Mouse (Mus musculus): ENCODE data around the gene Adgre5. TPM values are rescaled to one million over a fixed set of nuclear protein-coding genes. Genes with fewer than 3 reads are reported as not detected.

Gene Adgre5
- polyA plus RNA-seq, 1 experiment from 2014 or later: 8.1 TPM

DNA sequence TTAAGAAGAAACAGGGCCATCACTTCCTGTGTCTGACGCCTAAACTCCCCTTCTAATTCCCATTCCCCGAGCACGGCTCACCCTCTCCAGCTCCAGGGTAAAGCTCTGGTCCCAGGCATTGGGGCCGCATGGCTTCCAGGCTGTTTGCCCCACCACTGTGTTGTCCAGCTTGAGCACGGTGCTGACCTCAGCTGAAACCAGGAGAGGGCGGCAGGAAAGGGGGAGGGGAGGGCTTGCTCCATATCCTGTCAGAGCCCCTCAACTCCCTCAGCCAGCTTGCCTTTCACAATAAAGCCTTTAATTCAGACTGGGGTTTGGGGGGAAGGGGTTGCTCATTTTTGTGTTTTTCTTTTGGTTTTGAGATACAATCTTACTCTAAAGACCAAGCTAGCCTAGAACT is 60.0 kb downstream of the Adgre5 start:
- Histone ChIP-seq H3K4me2 (ENCODE audit: low read length) (no peak overlapping the region), H3K27me3 (replicated peaks; ENCODE audit: control insufficient read depth, insufficient read depth, low read length) (no peaks in the 10 kb centered on the region), H3K9me3 (ENCODE audit: control insufficient read depth, low read length) (no peaks in the 10 kb centered on the region), H3K4me1 (replicated peaks; ENCODE audit: control insufficient read depth, insufficient read depth, low read length) (no peaks in the 10 kb centered on the region), H3K36me3 (ENCODE audit: control insufficient read depth, insufficient read depth) (peaks cover 27% of the 10 kb centered on the region), H3K27ac (ENCODE audit: low read length) (no peak overlapping the region), H3K9ac (replicated peaks; ENCODE audit: low read depth, low read length) (no peak overlapping the region), H3K4me3 (replicated peaks; ENCODE audit: low read length) (no peak overlapping the region)
- no peak for ATAC-seq
- 40% methylated on average over 6 of the region's 6 CpGs for WGBS

GRCm38 (mm10) chr8:83680603-83681002 is 60.5 kb downstream of the Adgre5 start:
- 82% methylated on average over 5 of the region's 5 CpGs for WGBS
- H3K36me3 ChIP-seq (ENCODE audit: control insufficient read depth, insufficient read depth): peaks cover 29% of the 10 kb centered on the region
- no peaks in the 10 kb centered on the region for H3K4me1 ChIP-seq (replicated peaks; ENCODE audit: control insufficient read depth, insufficient read depth, low read length)
- no peak overlapping the region for H3K4me3 ChIP-seq (replicated peaks; ENCODE audit: low read length)
- H3K9ac ChIP-seq (replicated peaks; ENCODE audit: low read depth, low read length): no peak overlapping the region
- no peak for ATAC-seq
- no peak overlapping the region for H3K4me2 ChIP-seq (ENCODE audit: low read length)
- H3K9me3 ChIP-seq (ENCODE audit: control insufficient read depth, low read length): no peaks in the 10 kb centered on the region
- no peaks in the 10 kb centered on the region for H3K27me3 ChIP-seq (replicated peaks; ENCODE audit: control insufficient read depth, insufficient read depth, low read length)
- no peak overlapping the region for H3K27ac ChIP-seq (ENCODE audit: low read length)

DNA sequence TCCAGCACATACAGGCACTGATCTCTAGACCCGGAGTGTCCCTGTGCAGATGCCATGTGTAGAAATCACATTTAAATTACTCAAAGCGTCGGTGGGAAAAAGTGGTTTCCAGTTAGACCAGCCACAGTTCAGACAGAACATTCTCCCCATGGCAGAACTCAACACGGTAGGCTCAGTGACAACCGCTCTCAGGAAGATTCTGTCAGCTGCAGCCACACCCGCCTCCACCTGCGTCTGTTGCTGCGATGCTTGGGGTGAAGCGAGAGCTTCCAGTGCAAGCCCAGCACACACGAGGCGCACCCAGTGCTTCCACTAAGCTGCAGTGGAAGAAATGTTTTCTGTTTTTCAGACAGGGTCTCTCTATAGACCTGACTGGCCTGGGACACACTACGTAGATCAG is 61.3 kb downstream of the Adgre5 start:
- no peak overlapping the region for H3K27ac ChIP-seq (ENCODE audit: low read length)
- 94% methylated on average over 12 of the region's 12 CpGs for WGBS
- H3K4me3 ChIP-seq (replicated peaks; ENCODE audit: low read length): no peak overlapping the region

GRCm38 (mm10) chr8:83674497-83674896 is 66.6 kb downstream of the Adgre5 start:
- Histone ChIP-seq H3K9me3 (ENCODE audit: control insufficient read depth, low read length) (no peaks in the 10 kb centered on the region), H3K4me3 (replicated peaks; ENCODE audit: low read length) (no peak overlapping the region), H3K27me3 (replicated peaks; ENCODE audit: control insufficient read depth, insufficient read depth, low read length) (no peaks in the 10 kb centered on the region), H3K9ac (replicated peaks; ENCODE audit: low read depth, low read length) (no peak overlapping the region), H3K27ac (ENCODE audit: low read length) (no peak overlapping the region), H3K4me2 (ENCODE audit: low read length) (no peak overlapping the region), H3K4me1 (replicated peaks; ENCODE audit: control insufficient read depth, insufficient read depth, low read length) (no peaks in the 10 kb centered on the region), H3K36me3 (ENCODE audit: control insufficient read depth, insufficient read depth) (peaks cover 39% of the 10 kb centered on the region)
- no peak for ATAC-seq
- 93% methylated on average over 5 of the region's 5 CpGs for WGBS

More for the DNA sequence above, 61.3 kb downstream of the Adgre5 start:
- H3K9me3 ChIP-seq (ENCODE audit: control insufficient read depth, low read length): no peaks in the 10 kb centered on the region
- no peak overlapping the region for H3K4me2 ChIP-seq (ENCODE audit: low read length)
- H3K9ac ChIP-seq (replicated peaks; ENCODE audit: low read depth, low read length): no peak overlapping the region
- H3K36me3 ChIP-seq (ENCODE audit: control insufficient read depth, insufficient read depth): peaks cover 25% of the 10 kb centered on the region
- H3K4me1 ChIP-seq (replicated peaks; ENCODE audit: control insufficient read depth, insufficient read depth, low read length): no peaks in the 10 kb centered on the region
- H3K27me3 ChIP-seq (replicated peaks; ENCODE audit: control insufficient read depth, insufficient read depth, low read length): no peaks in the 10 kb centered on the region
- ATAC-seq: no peak

Small RNA genes lying within 50 kb of the gene (microRNA-seq; reads per million reads assigned to microRNA genes)
- gene Mir1668: not detected

Other genes starting within 250 kb of the Adgre5 start
- not detected in 2 replicates for gene Olfr370, start 205.5 kb downstream of the Adgre5 start, polyA plus RNA-seq (2015; fragmentation: Nextera tagmentation; extraction: Ambion mirVana)
- 281 and 325 TPM in 2 replicates for gene Ndufb7, start 174.7 kb downstream of the Adgre5 start, polyA plus RNA-seq (2015; fragmentation: Nextera tagmentation; extraction: Ambion mirVana)
- gene Tecr, start 133.4 kb downstream of the Adgre5 start, polyA plus RNA-seq (2015; fragmentation: Nextera tagmentation; extraction: Ambion mirVana): 694 and 809 TPM in 2 replicates
- 58.6 and 62.3 TPM in 2 replicates for gene Dnajb1, start 133.1 kb downstream of the Adgre5 start, polyA plus RNA-seq (2015; fragmentation: Nextera tagmentation; extraction: Ambion mirVana)
- 147 and 151 TPM in 2 replicates for gene Gipc1, start 88.6 kb downstream of the Adgre5 start, polyA plus RNA-seq (2015; fragmentation: Nextera tagmentation; extraction: Ambion mirVana)
- 0.45 and 1.3 TPM in 2 replicates for gene Ptger1, start 74.6 kb downstream of the Adgre5 start, polyA plus RNA-seq (2015; fragmentation: Nextera tagmentation; extraction: Ambion mirVana)
- gene Pkn1, start 42.1 kb downstream of the Adgre5 start, polyA plus RNA-seq (2015; fragmentation: Nextera tagmentation; extraction: Ambion mirVana): 30.7 and 36.0 TPM in 2 replicates
- gene Ddx39, start 26.1 kb downstream of the Adgre5 start, polyA plus RNA-seq (2015; fragmentation: Nextera tagmentation; extraction: Ambion mirVana): 116 TPM in 2 replicates
- gene Adgrl1, start 158.8 kb upstream of the Adgre5 start, polyA plus RNA-seq (2015; fragmentation: Nextera tagmentation; extraction: Ambion mirVana): 57.4 and 60.4 TPM in 2 replicates
- 0.63 and 1.3 TPM in 2 replicates for gene Gm10644, start 213.9 kb upstream of the Adgre5 start, polyA plus RNA-seq (2015; fragmentation: Nextera tagmentation; extraction: Ambion mirVana)
- 14.8 and 19.5 TPM in 2 replicates for gene Asf1b, start 214.2 kb upstream of the Adgre5 start, polyA plus RNA-seq (2015; fragmentation: Nextera tagmentation; extraction: Ambion mirVana)
- 164 TPM in 2 replicates for gene Prkaca, start 231.7 kb upstream of the Adgre5 start, polyA plus RNA-seq (2015; fragmentation: Nextera tagmentation; extraction: Ambion mirVana)

Data from forebrain, embryonic 16.5 days (tissue).